Mouse (Mus musculus) liver (tissue): ENCODE results near the gene Cuta.
A peak's percentile ranks its signal among the peaks of the same experiment; 100 is the strongest.

Source experiments
- DNase-seq: peaks from one replicate; pipeline ENCODE4 v3.0.0-alpha.2; 2020; ENCODE audit warnings: mixed read lengths

The Cuta gene

DNA sequence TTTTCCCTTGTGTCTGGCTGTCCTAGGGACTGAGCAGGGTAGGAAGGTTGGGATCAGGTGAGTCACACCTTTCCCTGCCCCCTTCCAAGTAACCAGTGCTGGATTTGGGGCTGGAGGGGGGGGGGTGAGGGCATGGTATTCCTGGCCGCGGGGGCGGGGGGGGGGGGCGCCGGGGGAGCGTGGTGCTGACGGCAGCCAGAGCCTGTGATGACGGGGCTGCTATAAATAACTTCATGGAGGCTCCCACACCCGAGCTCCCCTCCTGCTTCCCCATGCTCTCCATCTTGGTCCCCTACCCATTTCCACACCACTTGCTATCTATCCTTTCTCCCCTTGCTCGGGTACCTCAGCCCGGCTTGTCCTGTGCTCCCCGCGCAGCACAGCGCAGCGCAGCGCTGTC, 14.4 kb upstream of the Cuta start:
- DNase-seq: no peak

DNA sequence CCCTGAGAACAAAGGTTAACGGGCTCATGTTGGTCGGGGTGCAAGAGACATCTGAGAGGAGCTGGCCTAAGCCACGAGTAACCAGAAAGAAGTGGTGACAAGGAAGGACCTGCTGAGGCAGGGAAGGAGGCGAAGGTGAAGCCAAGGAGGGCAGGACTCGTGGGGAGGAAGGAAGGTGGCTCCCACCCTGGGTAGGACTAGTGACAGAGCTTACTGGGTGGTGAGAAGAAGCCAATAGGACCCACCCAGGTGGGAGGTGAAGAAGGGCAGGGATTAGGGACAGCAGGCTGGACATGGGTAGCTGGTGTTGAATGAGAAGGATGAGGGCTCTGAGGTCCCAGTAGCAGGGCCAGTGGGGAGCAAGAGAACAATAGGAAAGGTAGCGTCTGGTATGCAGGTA, 13.8 kb upstream of the Cuta start:
- no peak for DNase-seq

DNA sequence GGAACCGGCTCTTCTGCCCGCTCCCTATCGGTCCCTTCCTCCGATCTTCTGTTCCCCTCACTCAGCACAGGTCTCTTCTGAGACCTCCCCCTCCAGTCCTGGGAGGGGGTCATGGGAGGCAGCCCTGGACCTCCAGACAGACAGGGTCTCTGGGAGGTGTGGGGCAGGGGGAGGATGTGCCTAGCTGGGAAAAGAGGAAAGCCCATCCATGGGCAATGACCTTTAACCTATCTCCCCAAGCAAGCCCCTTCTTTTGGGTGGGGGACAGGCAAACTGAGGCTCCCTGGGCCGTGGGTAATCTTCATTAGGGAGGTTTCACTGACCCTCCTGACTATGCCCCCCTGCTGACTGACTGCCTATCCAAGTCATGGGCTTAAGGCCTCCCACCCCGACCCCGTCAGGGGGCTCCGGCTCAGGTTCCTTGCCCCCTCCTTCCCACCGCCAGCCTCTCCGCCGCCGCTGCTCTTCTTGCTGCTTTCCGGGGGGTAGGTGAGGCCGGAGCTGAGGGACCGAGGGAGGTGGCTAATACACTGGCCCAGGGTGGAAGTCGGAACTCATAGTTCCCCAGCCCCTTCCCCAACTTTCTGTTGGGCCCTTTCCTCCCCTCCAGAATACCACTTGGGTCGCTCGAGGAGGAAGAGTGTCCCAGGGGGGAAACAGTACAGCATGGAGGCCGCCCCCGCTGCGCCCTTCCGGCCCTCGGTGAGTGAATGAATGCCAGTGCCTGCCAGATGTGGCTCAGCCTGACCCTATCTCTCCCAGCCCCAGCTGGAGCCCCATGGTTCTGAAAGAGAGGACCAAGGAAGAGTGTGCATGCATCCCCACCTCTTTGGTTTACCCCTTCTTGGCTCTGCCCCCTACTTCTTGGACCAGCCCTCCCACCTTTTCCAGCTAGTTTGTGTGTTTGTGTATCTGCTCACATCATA, 12.8 kb upstream of the Cuta start:
- no peak for DNase-seq

DNA sequence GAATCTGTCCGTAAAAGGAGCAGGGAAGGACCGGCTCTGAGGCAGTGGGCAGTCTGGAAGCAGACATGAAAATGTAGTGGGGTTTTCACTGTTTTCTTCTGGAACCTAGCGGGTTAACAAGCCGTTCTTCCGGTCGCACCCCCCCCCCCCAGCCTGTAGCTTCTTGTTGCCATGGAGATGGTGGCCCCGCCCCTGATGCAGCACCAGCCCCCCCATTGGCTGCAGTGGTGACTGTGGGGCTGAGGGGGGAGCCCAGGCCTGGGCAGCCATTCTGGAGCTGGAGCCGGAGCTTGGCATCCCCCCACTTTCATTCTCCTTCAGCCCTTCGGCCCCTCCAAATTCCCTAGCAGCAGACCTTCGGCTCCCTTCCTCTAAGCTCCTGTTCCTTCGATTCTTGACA, 12.0 kb upstream of the Cuta start:
- DNase-seq: peak; percentile 83

DNA sequence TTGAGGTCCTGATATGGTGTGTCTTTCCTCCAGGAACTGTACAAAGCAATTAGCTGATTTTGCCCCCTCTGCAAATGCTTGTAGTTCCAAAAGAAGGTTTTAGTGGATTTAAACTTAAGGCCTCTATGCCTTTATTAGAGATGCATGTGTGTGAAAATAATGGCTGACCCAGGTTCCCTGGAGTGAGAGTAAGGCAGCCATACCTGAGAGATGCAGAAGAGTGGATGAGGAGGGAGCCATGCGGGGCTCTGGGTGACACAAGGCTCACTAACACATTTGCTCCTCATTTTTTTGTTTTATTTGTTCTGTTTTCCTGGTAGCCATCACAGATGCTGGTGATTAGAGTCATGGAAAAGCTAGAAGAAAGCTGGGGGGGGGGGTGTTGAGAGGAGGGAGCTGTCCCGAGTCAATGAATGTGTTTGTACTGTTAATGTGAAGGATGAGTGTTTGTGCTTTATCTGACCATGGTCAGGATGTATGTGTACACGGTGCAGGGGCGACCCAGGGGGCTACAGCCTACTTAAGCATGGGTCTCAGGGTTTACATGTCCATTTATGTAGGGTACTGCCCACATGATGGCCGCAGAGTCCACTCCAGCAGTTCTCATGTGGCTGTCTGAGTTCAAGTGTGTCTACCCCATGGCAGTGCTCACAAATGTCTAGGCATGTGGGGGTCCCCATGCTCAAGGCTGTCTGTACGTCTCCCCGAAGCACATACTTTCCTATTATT, 11.4 kb upstream of the Cuta start:
- no peak for DNase-seq

DNA sequence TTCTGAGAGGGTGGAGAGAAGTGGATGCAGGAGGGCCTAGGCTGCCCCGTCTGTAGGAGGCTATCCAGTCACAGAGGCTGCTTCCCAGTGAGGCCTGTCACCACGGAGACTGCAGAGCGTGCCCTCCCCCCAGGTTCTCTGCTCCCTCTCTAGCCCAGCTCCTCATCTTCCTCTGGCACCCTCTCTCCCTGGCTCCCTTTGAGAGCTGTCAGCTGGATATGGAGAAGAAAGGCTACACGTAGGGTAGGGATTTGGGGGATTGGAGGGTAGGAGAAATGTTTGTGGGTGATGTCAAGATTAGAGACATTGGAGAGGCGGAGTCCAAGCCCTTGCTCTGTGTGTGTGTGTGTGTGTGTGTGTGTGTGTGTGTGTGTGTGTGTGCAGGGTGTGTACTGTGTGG, 10.5 kb upstream of the Cuta start:
- DNase-seq: no peak

DNA sequence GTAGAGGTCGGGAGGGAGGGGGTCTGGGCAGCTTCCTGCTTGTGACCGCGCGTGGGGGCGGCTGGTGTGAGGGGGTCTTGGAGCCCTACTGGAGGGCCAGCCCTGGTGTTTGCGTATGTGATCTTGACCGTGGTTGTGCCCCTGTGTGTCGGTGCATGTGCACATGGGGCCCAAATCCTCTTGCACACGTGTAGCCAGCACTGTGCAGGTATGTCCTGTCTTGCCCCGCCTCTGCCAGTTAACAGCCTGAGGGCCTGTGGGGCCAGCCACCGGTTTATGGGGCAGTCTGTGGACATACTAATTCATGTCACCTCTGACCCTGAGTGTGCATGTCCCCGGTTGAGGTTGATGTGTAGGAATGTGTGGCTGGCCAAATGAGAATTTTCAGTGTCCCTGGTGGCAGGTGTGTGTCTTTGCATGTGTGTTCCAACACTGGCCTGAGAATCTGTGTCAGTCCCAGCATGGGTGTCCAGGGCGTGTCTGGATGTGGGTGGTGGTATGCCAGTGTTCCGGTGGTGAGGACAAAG, 9.7 kb upstream of the Cuta start:
- DNase-seq: no peak

DNA sequence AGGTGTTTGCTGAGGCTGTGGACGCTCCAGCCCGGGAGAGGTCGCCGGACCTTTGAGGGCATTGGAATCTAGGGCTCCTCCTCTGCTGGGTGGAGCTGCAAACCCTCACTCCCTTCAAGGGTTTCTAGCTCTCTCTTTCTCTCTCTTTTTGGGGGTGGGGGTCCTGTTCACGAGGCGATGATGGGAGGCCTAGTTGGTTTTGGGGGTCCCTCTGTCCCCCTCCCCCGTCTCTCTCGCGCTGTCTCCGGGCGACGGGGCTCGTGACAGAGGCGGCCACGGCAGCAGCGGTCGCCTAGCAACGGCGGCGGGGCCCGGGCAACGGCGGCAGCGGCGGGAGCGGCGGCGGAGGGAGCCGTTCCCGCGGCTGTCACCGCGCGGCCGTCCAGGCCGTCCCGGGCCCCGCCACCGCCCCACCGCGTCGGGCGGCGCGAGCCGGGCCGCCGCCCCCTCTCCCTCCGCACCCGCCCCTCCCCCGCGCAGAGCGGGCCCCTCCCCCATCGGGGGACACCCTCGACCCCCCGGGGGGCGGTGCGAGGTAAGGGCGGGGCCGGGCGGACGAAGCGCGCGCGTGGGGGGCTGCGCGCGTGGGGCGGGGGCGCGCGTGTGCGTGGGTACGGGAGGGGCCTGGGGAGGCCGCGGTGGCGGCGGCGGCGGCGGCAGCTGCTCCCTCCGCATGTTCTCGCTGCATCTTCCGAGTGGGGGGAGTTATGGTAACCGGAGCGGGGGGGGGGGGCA, 9.1 kb upstream of the Cuta start:
- peak; percentile 64 for DNase-seq

DNA sequence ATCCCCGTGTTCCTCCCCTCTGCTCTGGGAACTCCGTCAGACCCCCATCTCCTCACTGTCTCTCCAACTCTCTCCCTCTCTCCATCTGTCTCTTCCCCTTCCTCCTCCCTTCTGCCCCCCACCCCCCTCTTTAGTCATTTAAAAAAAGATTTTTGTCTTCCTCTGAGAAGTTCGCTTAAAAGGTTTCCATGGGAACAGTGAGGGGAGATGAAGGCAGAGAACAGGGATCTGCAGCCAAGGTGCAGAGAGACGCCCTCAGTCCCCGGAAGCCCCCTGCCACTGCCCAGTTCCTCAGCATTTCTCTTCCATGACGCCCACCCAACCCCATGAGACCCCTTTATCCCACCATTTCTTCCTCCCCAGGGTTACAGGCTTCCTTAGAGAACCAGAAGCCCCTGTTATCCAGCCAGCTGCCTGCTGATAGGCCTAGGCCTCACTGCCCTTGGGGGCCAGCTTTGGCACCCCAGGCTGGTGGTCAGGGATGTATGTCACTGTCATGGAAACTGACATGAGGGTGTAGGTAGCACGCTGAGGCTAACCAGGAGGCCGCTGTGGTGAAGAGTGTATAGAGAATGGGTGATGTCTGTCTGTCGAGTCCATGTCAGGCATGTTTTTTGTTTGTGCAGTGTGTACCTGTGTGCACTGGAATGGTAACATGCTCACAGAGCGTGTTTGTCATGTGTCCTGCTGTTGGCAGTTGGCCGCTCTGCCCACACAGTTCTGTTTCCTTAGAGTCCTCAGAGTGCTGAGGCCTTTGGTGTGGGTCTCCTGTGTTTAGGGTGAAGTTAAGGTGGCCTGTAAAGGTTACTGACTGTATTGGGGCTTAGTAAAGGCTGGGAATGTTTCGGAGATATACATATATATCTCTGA, 8.1 kb upstream of the Cuta start:
- DNase-seq: no peak

DNA sequence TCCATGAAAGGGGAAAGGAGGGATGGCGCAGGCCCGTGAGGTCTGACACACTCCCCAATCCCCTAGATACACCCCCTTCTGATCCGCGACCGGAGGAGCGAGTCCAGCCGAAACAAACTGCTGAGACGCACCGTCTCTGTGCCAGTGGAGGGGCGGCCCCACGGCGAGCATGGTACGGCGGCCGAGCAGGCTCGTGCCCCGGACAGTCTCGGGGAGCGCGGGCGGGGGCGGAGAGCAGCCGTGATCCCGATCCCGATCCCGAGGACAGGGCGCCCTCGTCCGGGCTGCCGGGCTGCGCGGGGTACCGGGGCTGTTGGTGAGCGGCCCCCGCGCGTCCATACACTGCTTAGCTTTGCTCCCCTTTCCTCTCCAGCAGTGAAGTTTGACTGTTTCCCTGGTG, 7.2 kb upstream of the Cuta start:
- DNase-seq: peak; percentile 72

DNA sequence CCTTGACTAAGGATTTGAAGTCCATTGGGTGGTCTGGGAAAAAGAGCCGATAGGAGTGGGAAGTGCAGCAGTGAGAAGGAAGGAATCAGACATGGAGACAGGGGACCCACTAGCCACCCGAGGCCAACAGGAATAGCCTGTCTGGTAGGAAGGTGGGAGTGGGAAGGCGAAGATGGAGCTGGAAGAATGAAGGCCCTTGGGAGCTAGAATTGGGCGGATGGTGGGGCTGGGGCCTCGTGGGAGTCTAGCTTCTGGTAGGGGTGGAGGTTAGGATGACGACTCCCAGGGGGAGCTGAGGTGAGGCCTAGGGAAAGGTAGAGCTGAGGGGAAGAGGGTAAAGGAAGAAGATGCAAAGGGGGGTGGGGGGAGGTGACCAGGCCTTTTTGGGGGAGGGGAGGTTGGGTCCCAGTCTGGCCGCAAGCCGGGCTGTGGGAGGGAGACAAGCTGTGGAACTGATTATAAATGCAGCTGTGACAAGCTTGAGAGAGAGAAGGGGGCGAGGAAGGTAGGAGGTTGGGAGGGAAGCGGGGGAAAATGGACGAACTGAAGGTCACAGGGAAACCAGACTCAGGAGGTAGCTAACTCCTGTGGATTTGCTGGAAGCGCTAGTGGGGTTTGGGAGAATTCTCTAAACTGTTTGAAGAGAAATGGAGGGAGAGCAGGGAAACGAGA, 6.6 kb upstream of the Cuta start:
- DNase-seq: no peak

DNA sequence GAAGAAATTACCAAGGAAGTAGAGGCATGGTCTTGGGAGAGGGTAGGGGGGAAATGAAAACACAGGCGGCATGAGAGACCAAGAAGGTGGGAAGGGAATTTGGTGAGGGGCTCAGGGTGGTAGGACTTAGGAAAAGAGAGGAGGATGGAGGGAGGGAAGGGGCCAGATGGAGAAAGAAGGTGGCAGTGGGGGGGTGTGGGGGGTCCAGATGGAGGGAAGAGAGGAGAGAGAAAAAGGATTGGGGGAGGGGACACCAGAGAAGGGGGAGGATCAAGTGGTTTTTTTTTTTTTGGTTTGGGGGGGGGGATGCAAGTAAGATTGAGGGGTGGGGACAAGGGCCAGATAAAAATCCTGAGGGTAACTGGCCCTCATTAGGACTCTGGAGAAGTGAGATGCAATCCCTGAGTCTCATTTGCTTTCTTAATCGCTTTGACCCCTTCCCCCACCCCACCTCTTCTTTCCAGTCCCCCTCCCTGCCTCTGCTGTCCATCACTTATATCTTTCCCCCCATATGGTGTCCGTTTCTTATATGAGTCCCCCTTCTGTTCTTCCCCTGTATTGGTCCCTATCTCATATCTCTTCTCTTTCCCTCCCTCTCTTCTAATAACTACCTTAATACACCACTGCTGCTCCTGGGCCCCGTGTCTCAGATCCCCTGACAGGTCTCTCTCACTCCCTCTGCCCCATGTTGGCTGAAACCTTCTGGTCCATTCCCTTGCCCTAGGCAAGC, 2.6 kb upstream of the Cuta start:
- no peak for DNase-seq

DNA sequence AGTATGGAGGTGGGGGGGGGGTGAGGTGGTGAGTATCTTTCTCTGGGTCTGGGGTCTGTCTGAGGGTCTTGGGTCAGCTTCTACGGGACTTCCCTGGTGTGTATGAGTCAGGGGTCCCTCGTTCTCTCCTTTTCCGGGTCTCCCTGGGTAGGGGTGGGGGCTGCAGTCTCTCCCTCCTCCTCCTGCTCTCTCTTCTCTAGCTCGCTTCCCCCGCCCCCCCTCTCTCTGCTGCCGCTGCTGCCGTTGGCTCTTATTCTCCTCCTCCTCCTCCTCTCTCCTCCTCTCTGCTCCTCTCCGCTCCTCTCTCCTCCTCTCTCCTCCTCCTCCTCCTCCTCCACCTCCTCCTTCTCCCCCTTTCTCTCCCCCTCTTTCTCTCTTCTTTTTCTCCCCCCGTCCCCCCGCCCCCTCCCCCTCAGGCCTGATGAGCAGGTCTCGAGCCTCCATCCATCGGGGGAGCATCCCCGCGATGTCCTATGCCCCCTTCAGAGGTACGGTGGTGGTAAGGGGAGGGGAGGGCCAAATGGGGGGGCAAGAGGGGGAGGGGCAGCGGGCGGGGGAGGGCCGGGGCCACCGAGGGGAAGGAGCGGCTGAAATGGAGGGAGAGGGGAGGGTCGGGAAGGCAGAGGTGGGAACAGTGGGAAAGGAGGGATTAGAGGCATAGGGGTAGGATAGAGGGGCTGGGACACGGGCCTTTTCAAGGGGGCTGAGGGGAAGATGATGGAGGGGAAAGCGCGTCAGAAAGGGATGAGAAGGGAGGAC, 1.8 kb upstream of the Cuta start, which contains the start of gene Syngap1:
Gene Syngap1 (plus strand): TSS at position 223 of the 759 bp plus-strand sequence.
- peak; percentile 74 for DNase-seq

DNA sequence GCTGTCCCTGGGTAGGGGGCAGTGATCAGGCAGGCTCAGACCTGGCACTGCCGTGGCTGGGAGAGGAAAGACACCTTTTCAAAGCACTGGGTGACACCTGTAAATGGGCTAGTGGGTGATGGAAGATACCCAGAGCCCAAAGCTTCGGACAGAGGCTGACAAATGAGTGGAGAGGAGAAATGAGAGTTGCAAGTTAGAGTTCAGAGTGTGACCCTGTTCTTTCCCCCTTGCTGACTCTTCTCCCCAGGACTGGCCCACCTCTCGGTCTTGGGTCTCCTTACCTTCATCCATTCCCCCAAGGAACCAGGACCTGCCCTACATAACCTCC, 568 bp upstream of the Cuta start:
- DNase-seq: no peak

DNA sequence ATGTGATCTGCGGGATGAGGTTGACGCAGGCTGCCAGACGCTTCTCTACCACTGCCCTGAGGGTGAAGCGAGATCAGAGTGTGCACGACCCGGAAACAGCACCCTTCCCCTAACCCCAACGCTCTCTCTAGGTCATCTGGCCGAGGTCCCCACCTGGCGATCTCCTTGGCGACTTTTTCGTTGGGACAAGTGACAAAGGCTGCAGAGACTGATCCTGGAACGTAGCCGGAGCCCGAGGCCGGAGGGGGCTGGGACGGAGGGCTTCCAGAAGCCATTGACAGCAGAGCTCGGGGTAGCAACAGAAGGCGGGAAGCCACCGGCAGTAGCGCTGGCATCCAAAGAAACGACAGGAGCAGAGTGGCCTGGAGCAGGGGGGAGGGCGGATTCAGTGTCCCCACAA, 638 bp downstream of the Cuta start:
- DNase-seq: peak; percentile 33

DNA sequence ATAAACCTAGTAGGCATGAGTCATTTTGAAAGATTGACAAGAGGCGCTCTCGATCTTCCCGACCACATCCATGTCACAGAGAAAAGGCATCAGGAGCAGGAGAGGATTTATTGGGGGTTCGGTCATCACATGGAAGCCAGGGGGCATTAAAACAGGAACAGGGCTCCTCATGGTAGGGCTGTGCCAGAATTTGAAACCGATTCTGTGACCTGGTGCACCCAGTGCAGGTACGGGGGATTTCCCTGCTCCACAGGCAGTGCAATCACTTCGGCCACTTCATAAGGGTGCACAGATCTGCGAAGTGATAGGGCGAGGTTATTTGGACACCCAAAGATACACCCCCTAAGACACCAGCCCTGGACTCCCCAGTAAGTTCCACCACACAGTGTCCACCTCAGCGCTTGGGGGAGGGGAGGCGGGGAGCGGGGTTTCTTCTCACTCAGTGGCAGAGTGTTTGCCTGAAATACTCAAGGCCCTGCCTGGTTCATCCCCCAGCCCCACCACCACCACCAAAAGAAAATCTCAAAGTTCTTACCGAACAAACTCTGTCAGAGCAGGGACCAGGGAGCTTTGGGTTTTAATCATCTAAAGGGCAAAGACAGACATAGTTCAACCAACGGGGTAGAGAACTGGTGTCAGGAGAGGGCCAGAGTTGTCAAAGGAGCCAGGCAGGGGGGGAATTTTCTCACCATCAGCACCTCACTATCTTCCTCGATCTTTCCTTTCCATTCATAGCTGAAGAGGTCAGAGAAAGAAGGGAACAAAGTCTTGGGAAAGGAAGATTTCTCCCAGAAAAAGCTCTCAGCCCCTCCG, 1.3 kb downstream of the Cuta start:
- DNase-seq: no peak

DNA sequence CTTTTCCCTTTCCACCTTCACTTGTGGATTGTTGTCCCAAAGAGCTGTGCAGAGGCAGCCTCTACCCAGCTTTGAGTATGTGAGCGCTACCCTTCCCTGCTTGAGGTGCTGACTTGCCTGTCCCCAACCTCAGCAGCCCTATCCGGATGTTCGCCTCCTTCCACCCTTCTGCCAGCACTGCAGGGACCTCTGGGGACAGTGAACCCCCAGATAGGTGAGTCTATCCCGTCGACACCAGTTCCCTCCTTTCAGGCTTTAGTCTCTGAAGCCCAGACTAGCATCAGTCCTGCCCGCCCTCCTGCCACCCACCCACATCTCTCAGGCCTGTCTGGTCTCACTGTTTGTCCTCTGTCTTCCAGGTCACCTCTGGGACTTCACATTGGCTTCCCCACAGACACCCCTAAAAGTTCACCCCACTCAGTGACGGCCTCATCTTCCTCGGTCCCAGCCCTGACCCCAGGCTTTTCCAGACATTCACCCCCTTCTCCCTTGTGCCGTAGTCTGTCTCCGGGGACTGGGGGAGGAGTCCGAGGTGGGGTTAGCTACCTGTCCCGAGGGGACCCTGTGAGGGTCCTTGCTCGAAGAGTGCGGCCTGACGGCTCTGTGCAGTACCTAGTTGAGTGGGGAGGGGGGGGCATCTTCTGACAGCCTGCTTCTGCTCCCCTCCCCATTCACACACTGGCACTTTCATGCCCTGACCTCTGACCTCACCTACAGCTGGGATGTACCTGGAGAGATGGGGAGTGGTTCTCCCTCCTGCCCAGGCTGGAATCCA, 2.3 kb downstream of the Cuta start:
- no peak for DNase-seq

DNA sequence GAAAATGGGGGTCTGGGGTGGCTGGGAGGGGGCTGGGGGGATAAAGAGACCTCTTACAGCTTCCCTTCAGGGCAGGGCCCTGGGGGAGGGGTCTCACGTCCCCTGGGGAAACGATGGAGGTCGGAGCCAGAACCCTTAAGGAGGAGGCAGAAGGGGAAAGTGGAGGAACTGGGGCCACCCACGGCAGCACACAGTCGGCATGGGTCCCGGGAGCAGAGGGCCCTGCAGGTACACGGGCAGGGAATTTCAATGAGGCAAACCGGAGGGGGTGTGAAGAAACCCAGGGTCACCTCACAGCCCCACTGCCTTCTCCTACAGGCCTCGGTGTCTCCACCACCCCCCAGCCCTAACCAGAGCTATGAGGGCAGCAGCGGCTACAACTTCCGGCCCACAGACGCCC, 2.9 kb downstream of the Cuta start:
- DNase-seq: no peak

DNA sequence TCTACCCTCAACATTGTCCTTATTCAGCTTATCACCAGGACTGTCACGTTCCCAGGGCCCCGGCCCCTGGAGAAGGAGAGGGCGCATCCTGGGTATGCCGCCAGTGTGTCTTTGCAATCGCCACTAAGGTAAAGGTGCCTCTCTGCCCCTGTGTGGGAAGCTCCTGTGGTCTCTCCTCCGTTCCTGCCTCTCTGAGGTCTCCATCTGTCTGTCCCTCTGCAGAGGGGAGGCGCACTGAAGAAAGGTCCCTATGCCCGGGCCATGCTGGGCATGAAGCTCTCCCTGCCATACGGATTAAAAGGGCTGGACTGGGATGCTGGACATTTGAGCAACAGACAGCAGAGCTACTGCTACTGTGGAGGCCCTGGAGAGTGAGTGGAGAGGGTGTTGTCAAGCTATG, 4.3 kb downstream of the Cuta start:
- no peak for DNase-seq
